Mouse (Mus musculus) myocyte (in vitro differentiated cells): ENCODE measurements around the gene Cmpk1. TPM values are rescaled to one million over a fixed set of nuclear protein-coding genes. Genes with fewer than 3 reads are reported as not detected.

Source experiments
- H3K27me3 ChIP-seq: one replicate; pipeline ENCODE4 v1.6.1; 2011; ENCODE audit not compliant: control insufficient read depth, insufficient read depth, insufficient read length
- H3K36me3 ChIP-seq: one replicate; pipeline ENCODE4 v1.6.1; 2011; ENCODE audit not compliant: control insufficient read depth, insufficient read depth
- H3K4me2 ChIP-seq: one replicate; pipeline ENCODE4 v1.6.1; 2011; ENCODE audit warnings: low read depth, control low read depth
- H3K4me3 ChIP-seq: one replicate; pipeline ENCODE4 v1.5.1; 2011; ENCODE audit warnings: mild to moderate bottlenecking, control low read depth, moderate library complexity
- H3K79me2 ChIP-seq: one replicate; pipeline ENCODE4 v1.6.1; 2011; ENCODE audit not compliant: control insufficient read depth, insufficient read depth
- H3ac ChIP-seq: one replicate; pipeline ENCODE4 v1.6.1; 2011; ENCODE audit not compliant: control insufficient read depth, insufficient read length
- CEBPB ChIP-seq: IDR thresholded peaks from 2 replicates; pipeline ENCODE4 v1.6.1; 2011; ENCODE audit warnings: mild to moderate bottlenecking, moderate library complexity; ENCODE audit not compliant: poor library complexity, insufficient read depth, severe bottlenecking
- E2F4 ChIP-seq: IDR thresholded peaks from one replicate; pipeline ENCODE4 v1.6.1; 2011; ENCODE audit warnings: mild to moderate bottlenecking, control low read depth, moderate library complexity; ENCODE audit not compliant: insufficient read depth
- MAX ChIP-seq: IDR thresholded peaks from one replicate; pipeline ENCODE4 v1.6.1; 2011; ENCODE audit warnings: low read depth, mild to moderate bottlenecking, control low read depth
- MYOD1 ChIP-seq, 3 experiments: IDR thresholded peaks; one replicate each; pipeline ENCODE4 v1.6.1; 2011; ENCODE audit warnings: control low read depth in 2 of 3, low read depth in 2 of 3, mild to moderate bottlenecking in 2 of 3, moderate library complexity in 1 of 3; ENCODE audit not compliant: insufficient read length in 2 of 3, control insufficient read depth in 1 of 3
- MYOG ChIP-seq, 3 experiments: IDR thresholded peaks; one replicate each; pipeline ENCODE4 v1.6.1; 2011; ENCODE audit warnings: control low read depth in 2 of 3, low read depth in 2 of 3, mild to moderate bottlenecking in 2 of 3; ENCODE audit not compliant: insufficient read length in 2 of 3, control insufficient read depth in 1 of 3, insufficient read depth in 1 of 3
- POLR2A ChIP-seq: IDR thresholded peaks from one replicate; pipeline ENCODE4 v1.6.1; 2011; ENCODE audit warnings: low read depth, mild to moderate bottlenecking, control low read depth, moderate library complexity; ENCODE audit not compliant: insufficient read length
- POLR2AphosphoS2 ChIP-seq: IDR thresholded peaks from one replicate; pipeline ENCODE4 v1.6.1; 2011; ENCODE audit warnings: low read depth, control low read depth; ENCODE audit not compliant: insufficient read length
- REST ChIP-seq: IDR thresholded peaks from one replicate; pipeline ENCODE4 v1.6.1; 2011; ENCODE audit warnings: mild to moderate bottlenecking, control low read depth, moderate library complexity; ENCODE audit not compliant: insufficient read depth, insufficient read length
- SRF ChIP-seq: IDR thresholded peaks from one replicate; pipeline ENCODE4 v1.6.1; 2011; ENCODE audit warnings: low read depth; ENCODE audit not compliant: control insufficient read depth, insufficient read length
- TCF12 ChIP-seq: IDR thresholded peaks from one replicate; pipeline ENCODE4 v1.6.1; 2011; ENCODE audit warnings: mild to moderate bottlenecking, control low read depth; ENCODE audit not compliant: poor library complexity, insufficient read depth, severe bottlenecking
- TCF3 ChIP-seq: IDR thresholded peaks from one replicate; pipeline ENCODE4 v1.6.1; 2011; ENCODE audit warnings: low read depth, control low read depth; ENCODE audit not compliant: insufficient read length
- USF1 ChIP-seq: IDR thresholded peaks from one replicate; pipeline ENCODE4 v1.6.1; 2011; ENCODE audit warnings: low read depth, mild to moderate bottlenecking, control low read depth, moderate library complexity
- polyA plus RNA-seq: library from polyadenylated mRNA; unstranded; fragments of >200 nt; fragmentation: generic; extraction: Trizol; gene quantifications from one replicate; pipeline ENCODE4 v1.2.1, GENCODE M21; 2012; ENCODE audit warnings: missing spikeins

Gene Cmpk1
- polyA plus RNA-seq, 1 experiment = 18.3 TPM

DNA sequence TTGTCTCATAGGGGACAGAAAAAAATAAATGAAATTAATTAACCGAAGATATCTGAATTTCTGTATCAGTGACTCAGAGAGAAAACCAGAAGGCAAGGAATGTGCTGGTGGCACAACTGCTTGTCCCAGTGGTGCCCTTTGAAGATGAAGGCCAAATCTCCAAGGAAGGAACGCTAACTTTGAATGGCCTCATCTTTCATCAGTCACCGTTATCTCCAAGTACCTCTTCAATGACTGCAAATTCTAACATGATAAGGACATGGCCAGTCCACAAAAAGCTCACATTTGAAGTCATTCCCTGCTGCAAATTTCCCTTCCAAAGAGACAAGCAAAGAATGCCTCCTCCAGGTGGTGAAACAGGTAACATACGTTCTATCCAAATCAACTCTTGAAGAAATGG, 28.3 kb downstream of the Cmpk1 start:
- Histone ChIP-seq H3K27me3 (no peaks in the 10 kb centered on the region), H3K4me2 (peak overlapping the region; percentile 16), H3ac (no peak overlapping the region), H3K4me3 (no peak overlapping the region), H3K79me2 (no peaks in the 10 kb centered on the region), H3K36me3 (peaks cover 12% of the 10 kb centered on the region)
- no peak for TF ChIP-seq TCF12
- no peak for TF ChIP-seq E2F4

DNA sequence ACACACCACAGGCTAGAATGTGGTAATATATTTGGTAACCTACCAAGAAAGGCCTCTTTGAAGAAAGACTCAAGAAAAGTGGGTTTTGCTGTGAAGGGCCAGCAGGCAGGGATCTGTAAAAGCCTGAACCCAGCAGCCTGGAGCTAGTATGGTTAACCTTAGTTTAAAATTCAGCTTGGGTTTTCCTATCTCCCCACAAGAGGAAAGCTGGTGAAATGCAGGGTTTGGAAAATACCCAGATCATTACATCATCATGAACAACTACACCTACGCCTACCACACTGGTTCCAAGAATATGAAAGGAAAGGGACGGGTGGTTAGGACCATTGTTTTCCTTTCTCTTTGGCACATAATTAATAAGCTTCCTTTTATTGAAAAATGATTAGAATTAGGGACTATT, 28.8 kb downstream of the Cmpk1 start:
- no peaks in the 10 kb centered on the region for H3K27me3 ChIP-seq
- H3K79me2 ChIP-seq = no peaks in the 10 kb centered on the region
- peaks cover 12% of the 10 kb centered on the region for H3K36me3 ChIP-seq
- no peak overlapping the region for H3ac ChIP-seq
- TF ChIP-seq USF1 (no peak), REST (no peak), TCF3 (no peak), POLR2A (no peak), MYOG (IDR thresholded peaks at IDR 0.05; ENCODE audit: control insufficient read depth in 1 of 3, insufficient read depth in 1 of 3, insufficient read length in 2 of 3, low read depth in 2 of 3) (no peak)
- no peak overlapping the region for H3K4me3 ChIP-seq
- H3K4me2 ChIP-seq = peak overlapping the region; percentile 16

DNA sequence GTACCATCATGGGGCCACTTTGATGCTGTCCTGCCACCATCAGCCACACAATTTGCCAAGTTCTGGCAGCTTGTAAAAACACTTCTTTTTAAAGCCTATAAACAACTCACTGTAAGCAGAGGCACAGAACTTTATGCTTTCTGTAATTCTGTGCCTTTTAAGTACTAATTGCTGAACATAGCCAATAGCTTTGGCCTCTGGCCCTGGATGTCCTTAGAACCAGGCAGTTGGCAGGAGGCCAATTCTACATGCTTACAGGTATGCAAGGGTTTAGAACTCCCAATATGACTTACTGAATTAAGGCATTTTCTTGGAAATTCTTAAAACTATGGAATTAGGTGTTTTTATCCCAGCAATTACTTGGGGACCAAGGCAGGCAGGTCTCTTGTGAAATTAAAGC, 29.6 kb downstream of the Cmpk1 start:
- Histone ChIP-seq H3K27me3 (no peaks in the 10 kb centered on the region), H3K79me2 (no peaks in the 10 kb centered on the region), H3K36me3 (peaks cover 5% of the 10 kb centered on the region), H3ac (no peak overlapping the region), H3K4me3 (no peak overlapping the region), H3K4me2 (no peak overlapping the region)
- no peak for TF ChIP-seq TCF12
- TF ChIP-seq CEBPB = no peak

- no peak overlapping the region for H3ac ChIP-seq
- no peak overlapping the region for H3K4me3 ChIP-seq
- no peaks in the 10 kb centered on the region for H3K79me2 ChIP-seq
- TF ChIP-seq SRF (no peak), TCF12 (no peak), MYOD1 (IDR thresholded peaks at IDR 0.05; ENCODE audit: control insufficient read depth in 1 of 3, insufficient read length in 2 of 3, low read depth in 2 of 3) (no peak), E2F4 (no peak), MYOG (IDR thresholded peaks at IDR 0.05; ENCODE audit: control insufficient read depth in 1 of 3, insufficient read depth in 1 of 3, insufficient read length in 2 of 3, low read depth in 2 of 3) (no peak), POLR2AphosphoS2 (no peak), MAX (no peak), CEBPB (no peak), USF1 (no peak), POLR2A (no peak), REST (no peak), TCF3 (no peak)
- no peak overlapping the region for H3K4me2 ChIP-seq
- H3K36me3 ChIP-seq = no peaks in the 10 kb centered on the region
- peaks cover 5% of the 10 kb centered on the region for H3K27me3 ChIP-seq
These were observed 33.9 kb downstream of the Cmpk1 start for GRCm38 (mm10) chr4:114953172-114953571.

GRCm38 (mm10) chr4:114947852-114948481, 39.1 kb downstream of the Cmpk1 start:
- peaks cover 5% of the 10 kb centered on the region for H3K27me3 ChIP-seq
- no peaks in the 10 kb centered on the region for H3K79me2 ChIP-seq
- H3K36me3 ChIP-seq = no peaks in the 10 kb centered on the region
- H3ac ChIP-seq = no peak overlapping the region
- H3K4me2 ChIP-seq = no peak overlapping the region
- no peak for TF ChIP-seq CEBPB
- no peak for TF ChIP-seq MYOD1 (IDR thresholded peaks at IDR 0.05; ENCODE audit: control insufficient read depth in 1 of 3, insufficient read length in 2 of 3, low read depth in 2 of 3)
- no peak for TF ChIP-seq E2F4
- no peak for TF ChIP-seq POLR2AphosphoS2
- no peak for TF ChIP-seq POLR2A
- no peak for TF ChIP-seq TCF3
- TF ChIP-seq MYOG (IDR thresholded peaks at IDR 0.05; ENCODE audit: control insufficient read depth in 1 of 3, insufficient read depth in 1 of 3, insufficient read length in 2 of 3, low read depth in 2 of 3) = no peak
- TF ChIP-seq USF1 = no peak
- TF ChIP-seq REST = no peak
- TF ChIP-seq MAX = no peak
- no peak for TF ChIP-seq SRF
- TF ChIP-seq TCF12 = no peak
- no peak overlapping the region for H3K4me3 ChIP-seq
